Mouse (Mus musculus) heart, postnatal 0 days (tissue): ENCODE results near the gene Serpinb9e. TPM values are rescaled to one million over a fixed set of nuclear protein-coding genes. Genes with fewer than 3 reads are reported as not detected.
"Not testable (repeated sequence)": the region's sequence is repeated elsewhere in the genome, so short reads cannot be mapped to it uniquely, and the experiment has no call there.

Experiments
- ATAC-seq: fragments of 200-750 bp; cut with Nextera tagmentation; 2 replicates; pipeline ENCODE4 v1.8.0; 2017; ENCODE audit warnings: low read depth, moderate number of reproducible peaks, moderate library complexity; ENCODE audit not compliant: insufficient read depth
- DNase-seq: peaks from one replicate; pipeline ENCODE4 v3.0.0-alpha.2; 2016; ENCODE audit warnings: low spot score
- H3K27ac ChIP-seq: fragments of 300-500 bp; sonication (generic); 2 replicates; pipeline ENCODE4 v1.5.1; 2014; ENCODE audit warnings: low read depth, mild to moderate bottlenecking
- H3K27me3 ChIP-seq: fragments of 300-500 bp; sonication (generic); 2 replicates; pipeline ENCODE4 v1.6.1; 2014; ENCODE audit warnings: low read length, mixed read lengths; ENCODE audit not compliant: control insufficient read depth, insufficient read depth
- H3K36me3 ChIP-seq: fragments of 300-500 bp; sonication (generic); replicated peaks from 2 replicates; pipeline ENCODE4 v1.6.1; 2014; ENCODE audit warnings: low read length, mixed read lengths; ENCODE audit not compliant: control insufficient read depth, insufficient read depth
- H3K4me1 ChIP-seq: fragments of 300-500 bp; sonication (generic); 2 replicates; pipeline ENCODE4 v1.6.1; 2014; ENCODE audit warnings: antibody characterized with exemption; ENCODE audit not compliant: control insufficient read depth, insufficient read depth
- H3K4me2 ChIP-seq: fragments of 300-500 bp; sonication (generic); 2 replicates; pipeline ENCODE4 v1.6.1; 2014; ENCODE audit warnings: low read depth, mild to moderate bottlenecking, low read length, moderate library complexity
- H3K4me3 ChIP-seq: fragments of 300-500 bp; sonication (generic); 2 replicates; pipeline ENCODE4 v1.5.1; 2014; ENCODE audit warnings: low read depth, low read length
- H3K9ac ChIP-seq: fragments of 300-500 bp; sonication (generic); replicated peaks from 2 replicates; pipeline ENCODE4 v1.6.1; 2014; ENCODE audit warnings: low read depth, low read length, mixed read lengths
- H3K9me3 ChIP-seq: fragments of 300-500 bp; sonication (generic); replicated peaks from 2 replicates; pipeline ENCODE4 v1.6.1; 2016; ENCODE audit warnings: low read length; ENCODE audit not compliant: control insufficient read depth
- CTCF ChIP-seq: IDR thresholded peaks from 2 replicates; pipeline ENCODE4 v1.5.1; 2016; ENCODE audit warnings: antibody characterized with exemption, control low read depth, low read depth
- EP300 ChIP-seq: IDR thresholded peaks from 2 replicates; pipeline ENCODE4 v1.6.1; 2016; ENCODE audit warnings: antibody characterized with exemption, low read depth
- WGBS: fragments of 180-500 bp; shearing (Covaris S2); extraction: QIAGEN DNeasy Blood & Tissue Kit; methylation state at CpG from one replicate; pipeline ENCODE4 v1.1.7; 2014; 5-methylcytosine and 5-hydroxymethylcytosine counted together
- polyA plus RNA-seq: library from polyadenylated mRNA; unstranded; fragments of >200 nt; fragmentation: Nextera tagmentation; extraction: Ambion mirVana; gene quantifications from 2 replicates; pipeline ENCODE4 v1.2.1, GENCODE M21; 2015
- total RNA-seq: library from RNA; depleted of rRNA; stranded (reverse); fragments of >200 nt; gene quantifications from 2 replicates; pipeline ENCODE4 v1.2.3, GENCODE M21; 2014; ENCODE audit warnings: low replicate concordance; rRNA removed

Gene Serpinb9e
- total RNA-seq (not detected in 2 replicates), polyA plus RNA-seq (not detected in 2 replicates)

- not testable (repeated sequence) for H3K27me3 ChIP-seq, H3K4me2 ChIP-seq, H3K27ac ChIP-seq, ATAC-seq, H3K4me1 ChIP-seq, H3K36me3 ChIP-seq, H3K9ac ChIP-seq, H3K9me3 ChIP-seq, DNase-seq, H3K4me3 ChIP-seq
- 73% methylated on average over 2 of the region's 2 CpGs for WGBS
Measured at GRCm38 (mm10) chr13:33249312-33249711, at the start of gene Serpinb9e. TSS of gene Serpinb9e (plus strand) at chr13:33249612.

GRCm38 (mm10) chr13:33199740-33200139 is 49.7 kb upstream of the Serpinb9e start:
- no peak overlapping the region for H3K4me3 ChIP-seq
- 49% methylated on average over 2 of the region's 2 CpGs for WGBS
- ATAC-seq, result no peak
- no peak overlapping the region for H3K9ac ChIP-seq
- no peaks in the 10 kb centered on the region for H3K36me3 ChIP-seq
- no peak for TF ChIP-seq CTCF
- no peak for TF ChIP-seq EP300
- no peak for DNase-seq
- no peak overlapping the region for H3K4me2 ChIP-seq
- no peaks in the 10 kb centered on the region for H3K27me3 ChIP-seq
- no peak overlapping the region for H3K27ac ChIP-seq
- H3K9me3 ChIP-seq, result no peaks in the 10 kb centered on the region
- no peaks in the 10 kb centered on the region for H3K4me1 ChIP-seq

DNA sequence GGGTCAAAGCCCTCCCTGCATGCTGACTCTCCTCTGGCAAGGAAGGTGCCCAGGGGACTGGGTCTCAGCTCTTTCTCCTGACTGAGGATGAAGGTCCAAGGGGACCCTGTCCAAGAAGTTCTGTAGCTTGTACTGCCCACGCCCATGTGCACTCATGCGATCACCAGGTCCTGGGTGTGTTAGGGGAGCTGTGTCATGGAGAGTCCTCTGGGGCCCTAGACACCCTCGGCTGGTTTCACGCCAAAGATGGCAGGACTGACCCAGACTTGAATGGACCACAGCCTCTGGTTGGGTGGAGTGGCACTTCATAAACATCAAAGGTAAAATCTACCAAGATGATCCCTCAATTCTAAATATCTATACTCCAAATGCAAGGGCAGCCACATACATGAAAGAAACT is 59.2 kb downstream of the Serpinb9e start:
- not testable (repeated sequence) for H3K27me3 ChIP-seq
- 63% methylated on average over 4 of the region's 4 CpGs for WGBS

More for the DNA sequence above, 59.2 kb downstream of the Serpinb9e start:
- not testable (repeated sequence) for H3K9ac ChIP-seq, H3K4me2 ChIP-seq, H3K36me3 ChIP-seq, H3K4me1 ChIP-seq, H3K9me3 ChIP-seq, ATAC-seq, H3K4me3 ChIP-seq, DNase-seq, H3K27ac ChIP-seq

Other genes starting within 250 kb of the Serpinb9e start
- 3.9 and 5.5 TPM in 2 replicates for gene Serpinb9, start 246.4 kb upstream of the Serpinb9e start, total RNA-seq
- gene Serpinb9, start 246.4 kb upstream of the Serpinb9e start, polyA plus RNA-seq, result 6.3 and 7.9 TPM in 2 replicates
- gene Serpinb9b, start 222.2 kb upstream of the Serpinb9e start, total RNA-seq, result 0.23 and 0.81 TPM in 2 replicates
- 0.33 and 0.36 TPM in 2 replicates for gene Serpinb9b, start 222.2 kb upstream of the Serpinb9e start, polyA plus RNA-seq
- gene Serpinb1b, start 171.0 kb upstream of the Serpinb9e start, total RNA-seq, result 0.50 TPM in 1 of 2 replicates, not detected in the other
- gene Serpinb1b, start 171.0 kb upstream of the Serpinb9e start, polyA plus RNA-seq, result 0.22 TPM in 1 of 2 replicates, not detected in the other
- gene Serpinb9c, start 89.9 kb upstream of the Serpinb9e start, total RNA-seq, result not detected in 2 replicates
- not detected in 2 replicates for gene Serpinb9c, start 89.9 kb upstream of the Serpinb9e start, polyA plus RNA-seq
- not detected in 2 replicates for gene Serpinb9d, start 56.7 kb upstream of the Serpinb9e start, total RNA-seq
- not detected in 2 replicates for gene Serpinb9d, start 56.7 kb upstream of the Serpinb9e start, polyA plus RNA-seq
- gene Serpinb9f, start 74.5 kb downstream of the Serpinb9e start, total RNA-seq, result not detected in 2 replicates
- not detected in 2 replicates for gene Serpinb9f, start 74.5 kb downstream of the Serpinb9e start, polyA plus RNA-seq
- not detected in 2 replicates for gene Gm11397, start 146.1 kb downstream of the Serpinb9e start, total RNA-seq
- gene Gm11397, start 146.1 kb downstream of the Serpinb9e start, polyA plus RNA-seq, result not detected in 2 replicates
- not detected in 2 replicates for gene Serpinb9g, start 235.2 kb downstream of the Serpinb9e start, total RNA-seq
- gene Serpinb9g, start 235.2 kb downstream of the Serpinb9e start, polyA plus RNA-seq, result not detected in 2 replicates